Mouse (Mus musculus): ENCODE measurements around the gene Fam208b.

GRCm38 (mm10) chr13:3635076-3635475 lies 24.2 kb upstream of the Fam208b start:
- TF ChIP-seq CTCF (IDR thresholded peaks at IDR 0.05; ENCODE audit: low read depth) (no peak), EP300 (IDR thresholded peaks at IDR 0.05; ENCODE audit: low read depth) (no peak)
